Mouse (Mus musculus): Measurements from ENCODE around the gene Adipoq. TPM values are rescaled to one million over a fixed set of nuclear protein-coding genes. Genes with fewer than 3 reads are reported as not detected.

Adipoq gene
- polyA plus RNA-seq, 1 experiment, result 68.9 TPM

GRCm38 (mm10) chr16:23148936-23149335 lies 2.6 kb downstream of the Adipoq start:
- Histone ChIP-seq H3K27me3 (replicated peaks; ENCODE audit: control insufficient read depth, insufficient read depth, low read length) (no peaks in the 10 kb centered on the region), H3K4me1 (ENCODE audit: control insufficient read depth, insufficient read depth, low read length) (no peaks in the 10 kb centered on the region), H3K27ac (ENCODE audit: insufficient read depth, low read depth, low read length) (no peak overlapping the region), H3K4me3 (ENCODE audit: insufficient read depth, low read depth, low read length) (no peak overlapping the region), H3K36me3 (ENCODE audit: control insufficient read depth, insufficient read depth, low read length) (no peaks in the 10 kb centered on the region)
- no peak for DNase-seq
- 66% methylated on average over 2 of the region's 2 CpGs for WGBS
- TF ChIP-seq CTCF (conservative IDR thresholded peaks at IDR 0.05; ENCODE audit: insufficient read depth, insufficient read length, low read depth, low read length), result no peak
- no peak for TF ChIP-seq POLR2A (IDR thresholded peaks at IDR 0.05; ENCODE audit: low read depth, low read length)

GRCm38 (mm10) chr16:23149396-23149795 lies 3.1 kb downstream of the Adipoq start:
- H3K27ac ChIP-seq (ENCODE audit: insufficient read depth, low read depth, low read length), result no peak overlapping the region
- WGBS, result 75% methylated on average over 8 of the region's 8 CpGs
- H3K4me1 ChIP-seq (ENCODE audit: control insufficient read depth, insufficient read depth, low read length), result no peaks in the 10 kb centered on the region
- H3K27me3 ChIP-seq (replicated peaks; ENCODE audit: control insufficient read depth, insufficient read depth, low read length), result no peaks in the 10 kb centered on the region
- H3K4me3 ChIP-seq (ENCODE audit: insufficient read depth, low read depth, low read length), result no peak overlapping the region
- no peak for DNase-seq
- no peak for TF ChIP-seq POLR2A (IDR thresholded peaks at IDR 0.05; ENCODE audit: low read depth, low read length)
- no peak for TF ChIP-seq CTCF (conservative IDR thresholded peaks at IDR 0.05; ENCODE audit: insufficient read depth, insufficient read length, low read depth, low read length)
- H3K36me3 ChIP-seq (ENCODE audit: control insufficient read depth, insufficient read depth, low read length), result no peaks in the 10 kb centered on the region

- DNase-seq, result peak; percentile 74
Measured at GRCm38 (mm10) chr16:23151423-23151822, 5.1 kb downstream of the Adipoq start.

GRCm38 (mm10) chr16:23154261-23154660 lies 7.9 kb downstream of the Adipoq start:
- WGBS, result 87% methylated on average over 5 of the region's 5 CpGs
- TF ChIP-seq POLR2A (IDR thresholded peaks at IDR 0.05; ENCODE audit: low read depth, low read length) (no peak), CTCF (conservative IDR thresholded peaks at IDR 0.05; ENCODE audit: insufficient read depth, insufficient read length, low read depth, low read length) (no peak)

More at GRCm38 (mm10) chr16:23151423-23151822, 5.1 kb downstream of the Adipoq start:
- no peaks in the 10 kb centered on the region for H3K36me3 ChIP-seq (ENCODE audit: control insufficient read depth, insufficient read depth, low read length)
- no peaks in the 10 kb centered on the region for H3K27me3 ChIP-seq (replicated peaks; ENCODE audit: control insufficient read depth, insufficient read depth, low read length)
- no peak overlapping the region for H3K4me3 ChIP-seq (ENCODE audit: insufficient read depth, low read depth, low read length)
- WGBS, result 10% methylated on average over 2 of the region's 2 CpGs
- H3K27ac ChIP-seq (ENCODE audit: insufficient read depth, low read depth, low read length), result no peak overlapping the region
- TF ChIP-seq POLR2A (IDR thresholded peaks at IDR 0.05; ENCODE audit: low read depth, low read length) (no peak), CTCF (conservative IDR thresholded peaks at IDR 0.05; ENCODE audit: insufficient read depth, insufficient read length, low read depth, low read length) (peak; percentile 67)
- H3K4me1 ChIP-seq (ENCODE audit: control insufficient read depth, insufficient read depth, low read length), result no peaks in the 10 kb centered on the region

GRCm38 (mm10) chr16:23157013-23157412 lies 10.7 kb downstream of the Adipoq start:
- TF ChIP-seq CTCF (conservative IDR thresholded peaks at IDR 0.05; ENCODE audit: insufficient read depth, insufficient read length, low read depth, low read length), result no peak
- H3K27me3 ChIP-seq (replicated peaks; ENCODE audit: control insufficient read depth, insufficient read depth, low read length), result no peaks in the 10 kb centered on the region
- H3K27ac ChIP-seq (ENCODE audit: insufficient read depth, low read depth, low read length), result no peak overlapping the region
- H3K36me3 ChIP-seq (ENCODE audit: control insufficient read depth, insufficient read depth, low read length), result no peaks in the 10 kb centered on the region
- 93% methylated on average over 13 of the region's 13 CpGs for WGBS
- H3K4me3 ChIP-seq (ENCODE audit: insufficient read depth, low read depth, low read length), result no peak overlapping the region
- no peak for DNase-seq
- no peaks in the 10 kb centered on the region for H3K4me1 ChIP-seq (ENCODE audit: control insufficient read depth, insufficient read depth, low read length)

More at GRCm38 (mm10) chr16:23154261-23154660, 7.9 kb downstream of the Adipoq start:
- no peak for DNase-seq
- Histone ChIP-seq H3K36me3 (ENCODE audit: control insufficient read depth, insufficient read depth, low read length) (no peaks in the 10 kb centered on the region), H3K4me1 (ENCODE audit: control insufficient read depth, insufficient read depth, low read length) (no peaks in the 10 kb centered on the region), H3K4me3 (ENCODE audit: insufficient read depth, low read depth, low read length) (no peak overlapping the region), H3K27ac (ENCODE audit: insufficient read depth, low read depth, low read length) (no peak overlapping the region), H3K27me3 (replicated peaks; ENCODE audit: control insufficient read depth, insufficient read depth, low read length) (no peaks in the 10 kb centered on the region)

GRCm38 (mm10) chr16:23158292-23158691 lies 12.0 kb downstream of the Adipoq start:
- no peak for DNase-seq
- Histone ChIP-seq H3K36me3 (ENCODE audit: control insufficient read depth, insufficient read depth, low read length) (no peaks in the 10 kb centered on the region), H3K4me1 (ENCODE audit: control insufficient read depth, insufficient read depth, low read length) (no peaks in the 10 kb centered on the region), H3K27me3 (replicated peaks; ENCODE audit: control insufficient read depth, insufficient read depth, low read length) (no peaks in the 10 kb centered on the region), H3K27ac (ENCODE audit: insufficient read depth, low read depth, low read length) (no peak overlapping the region), H3K4me3 (ENCODE audit: insufficient read depth, low read depth, low read length) (no peak overlapping the region)
- WGBS, result 87% methylated on average over 7 of the region's 7 CpGs
- TF ChIP-seq POLR2A (IDR thresholded peaks at IDR 0.05; ENCODE audit: low read depth, low read length), result no peak
- no peak for TF ChIP-seq CTCF (conservative IDR thresholded peaks at IDR 0.05; ENCODE audit: insufficient read depth, insufficient read length, low read depth, low read length)

- no peaks in the 10 kb centered on the region for H3K36me3 ChIP-seq (ENCODE audit: control insufficient read depth, insufficient read depth, low read length)
- no peaks in the 10 kb centered on the region for H3K4me1 ChIP-seq (ENCODE audit: control insufficient read depth, insufficient read depth, low read length)
- H3K4me3 ChIP-seq (ENCODE audit: insufficient read depth, low read depth, low read length), result no peak overlapping the region
- H3K27ac ChIP-seq (ENCODE audit: insufficient read depth, low read depth, low read length), result no peak overlapping the region
- WGBS, result 50% methylated on average over 2 of the region's 2 CpGs
- no peak for DNase-seq
- no peak for TF ChIP-seq POLR2A (IDR thresholded peaks at IDR 0.05; ENCODE audit: low read depth, low read length)
- no peak for TF ChIP-seq CTCF (conservative IDR thresholded peaks at IDR 0.05; ENCODE audit: insufficient read depth, insufficient read length, low read depth, low read length)
- no peaks in the 10 kb centered on the region for H3K27me3 ChIP-seq (replicated peaks; ENCODE audit: control insufficient read depth, insufficient read depth, low read length)
Measured at GRCm38 (mm10) chr16:23158957-23159356, 12.6 kb downstream of the Adipoq start.

Measured in kidney, adult 2 months (tissue).